Mouse (Mus musculus): ENCODE data around the gene Zbtb46. TPM values are rescaled to one million over a fixed set of nuclear protein-coding genes. Genes with fewer than 3 reads are reported as not detected.
A peak's percentile ranks its signal among the peaks of the same experiment; 100 is the strongest.

Zbtb46 gene
- polyA plus RNA-seq, 1 experiment from 2014 or later: 15.6 TPM

GRCm38 (mm10) chr2:181413141-181413540, 46.1 kb downstream of the Zbtb46 start:
- ATAC-seq (replicated peaks; ENCODE audit: low FRiP score, low read depth): no peak
- TF ChIP-seq CTCF (IDR thresholded peaks at IDR 0.05; ENCODE audit: low read depth): no peak
- WGBS: 26% methylated on average over 2 of the region's 2 CpGs

GRCm38 (mm10) chr2:181410760-181411473, 48.3 kb downstream of the Zbtb46 start:
- Histone ChIP-seq H3K9me3 (replicated peaks; ENCODE audit: low read length) (no peaks in the 10 kb centered on the region), H3K27ac (no peak overlapping the region), H3K4me1 (replicated peaks; ENCODE audit: insufficient read depth, low read length) (no peaks in the 10 kb centered on the region), H3K4me3 (replicated peaks; ENCODE audit: low read depth, low read length) (no peak overlapping the region), H3K4me2 (ENCODE audit: low read length) (no peak overlapping the region), H3K36me3 (ENCODE audit: insufficient read depth, low read length) (peaks cover 8% of the 10 kb centered on the region; the same call in 1 of the 2 replicates), H3K27me3 (ENCODE audit: insufficient read depth, low read length) (no peaks in the 10 kb centered on the region), H3K9ac (ENCODE audit: low read depth, low read length) (no peak overlapping the region)
- 0 out of 2 replicates have a peak, but pooled peaks have one; percentile 34 for ATAC-seq (replicated peaks; ENCODE audit: low FRiP score, low read depth)
- DNase-seq (ENCODE audit: low spot score): peak; percentile 87
- peak; percentile 92 for TF ChIP-seq CTCF (IDR thresholded peaks at IDR 0.05; ENCODE audit: low read depth)
- WGBS: 43% methylated on average over 4 of the region's 4 CpGs

More at GRCm38 (mm10) chr2:181413141-181413540, 46.1 kb downstream of the Zbtb46 start:
- H3K27me3 ChIP-seq (ENCODE audit: insufficient read depth, low read length): no peaks in the 10 kb centered on the region
- no peaks in the 10 kb centered on the region for H3K9me3 ChIP-seq (replicated peaks; ENCODE audit: low read length)
- no peak overlapping the region for H3K4me3 ChIP-seq (replicated peaks; ENCODE audit: low read depth, low read length)
- no peak overlapping the region for H3K9ac ChIP-seq (ENCODE audit: low read depth, low read length)
- no peaks in the 10 kb centered on the region for H3K4me1 ChIP-seq (replicated peaks; ENCODE audit: insufficient read depth, low read length)
- no peak overlapping the region for H3K4me2 ChIP-seq (ENCODE audit: low read length)
- no peak overlapping the region for H3K27ac ChIP-seq
- H3K36me3 ChIP-seq (ENCODE audit: insufficient read depth, low read length): 0 out of 2 replicates have a peak, but pooled peaks cover 3% of the 10 kb centered on the region
- DNase-seq (ENCODE audit: low spot score): no peak

GRCm38 (mm10) chr2:181409643-181410042, 49.6 kb downstream of the Zbtb46 start:
- no peaks in the 10 kb centered on the region for H3K4me1 ChIP-seq (replicated peaks; ENCODE audit: insufficient read depth, low read length)

GRCm38 (mm10) chr2:181403722-181404121, 55.5 kb downstream of the Zbtb46 start:
- whole genome bisulfite sequencing: 91% methylated on average over 3 of the region's 3 CpGs
- no peak for ATAC-seq (replicated peaks; ENCODE audit: low FRiP score, low read depth)
- no peak overlapping the region for H3K4me2 ChIP-seq (ENCODE audit: low read length)
- H3K9ac ChIP-seq (ENCODE audit: low read depth, low read length): no peak overlapping the region
- H3K27me3 ChIP-seq (ENCODE audit: insufficient read depth, low read length): no peaks in the 10 kb centered on the region
- no peaks in the 10 kb centered on the region for H3K4me1 ChIP-seq (replicated peaks; ENCODE audit: insufficient read depth, low read length)
- DNase-seq (ENCODE audit: low spot score): no peak
- no peak overlapping the region for H3K27ac ChIP-seq
- H3K36me3 ChIP-seq (ENCODE audit: insufficient read depth, low read length): peaks cover 4% of the 10 kb centered on the region; the same call in 1 of the 2 replicates
- no peak for TF ChIP-seq CTCF (IDR thresholded peaks at IDR 0.05; ENCODE audit: low read depth)
- H3K9me3 ChIP-seq (replicated peaks; ENCODE audit: low read length): no peaks in the 10 kb centered on the region
- no peak overlapping the region for H3K4me3 ChIP-seq (replicated peaks; ENCODE audit: low read depth, low read length)

More at GRCm38 (mm10) chr2:181409643-181410042, 49.6 kb downstream of the Zbtb46 start:
- Histone ChIP-seq H3K9ac (ENCODE audit: low read depth, low read length) (no peak overlapping the region), H3K4me2 (ENCODE audit: low read length) (no peak overlapping the region), H3K4me3 (replicated peaks; ENCODE audit: low read depth, low read length) (no peak overlapping the region), H3K27ac (no peak overlapping the region), H3K27me3 (ENCODE audit: insufficient read depth, low read length) (no peaks in the 10 kb centered on the region), H3K36me3 (ENCODE audit: insufficient read depth, low read length) (peaks cover 8% of the 10 kb centered on the region; the same call in 1 of the 2 replicates), H3K9me3 (replicated peaks; ENCODE audit: low read length) (no peaks in the 10 kb centered on the region)
- 82% methylated on average over 7 of the region's 7 CpGs for WGBS
- ATAC-seq (replicated peaks; ENCODE audit: low FRiP score, low read depth) (no peak), DNase-seq (ENCODE audit: low spot score) (no peak)
- no peak for TF ChIP-seq CTCF (IDR thresholded peaks at IDR 0.05; ENCODE audit: low read depth)

GRCm38 (mm10) chr2:181401497-181401896, 57.7 kb downstream of the Zbtb46 start:
- Histone ChIP-seq H3K4me2 (ENCODE audit: low read length) (no peak overlapping the region), H3K4me1 (replicated peaks; ENCODE audit: insufficient read depth, low read length) (no peaks in the 10 kb centered on the region), H3K36me3 (ENCODE audit: insufficient read depth, low read length) (no peaks in the 10 kb centered on the region), H3K27ac (no peak overlapping the region), H3K9ac (ENCODE audit: low read depth, low read length) (no peak overlapping the region), H3K4me3 (replicated peaks; ENCODE audit: low read depth, low read length) (no peak overlapping the region), H3K27me3 (ENCODE audit: insufficient read depth, low read length) (no peaks in the 10 kb centered on the region), H3K9me3 (replicated peaks; ENCODE audit: low read length) (no peaks in the 10 kb centered on the region)
- no peak for ATAC-seq (replicated peaks; ENCODE audit: low FRiP score, low read depth)
- no peak for TF ChIP-seq CTCF (IDR thresholded peaks at IDR 0.05; ENCODE audit: low read depth)
- 7% methylated on average over 1 of the region's 1 CpGs for WGBS
- no peak for DNase-seq (ENCODE audit: low spot score)

GRCm38 (mm10) chr2:181397207-181397761, 61.9 kb downstream of the Zbtb46 start:
- no peak overlapping the region for H3K4me2 ChIP-seq (ENCODE audit: low read length)
- H3K9ac ChIP-seq (ENCODE audit: low read depth, low read length): no peak overlapping the region
- WGBS: 67% methylated on average over 5 of the region's 5 CpGs
- TF ChIP-seq CTCF (IDR thresholded peaks at IDR 0.05; ENCODE audit: low read depth): no peak
- ATAC-seq (replicated peaks; ENCODE audit: low FRiP score, low read depth) (no peak), DNase-seq (ENCODE audit: low spot score) (no peak)
- H3K27ac ChIP-seq: no peak overlapping the region
- 0 out of 2 replicates have a peak, but pooled peaks cover 4% of the 10 kb centered on the region for H3K36me3 ChIP-seq (ENCODE audit: insufficient read depth, low read length)
- no peak overlapping the region for H3K4me3 ChIP-seq (replicated peaks; ENCODE audit: low read depth, low read length)
- H3K27me3 ChIP-seq (ENCODE audit: insufficient read depth, low read length): no peaks in the 10 kb centered on the region
- H3K4me1 ChIP-seq (replicated peaks; ENCODE audit: insufficient read depth, low read length): no peaks in the 10 kb centered on the region
- H3K9me3 ChIP-seq (replicated peaks; ENCODE audit: low read length): no peaks in the 10 kb centered on the region
